Mouse (Mus musculus): ENCODE results near the gene Olfr287. TPM values are rescaled to one million over a fixed set of nuclear protein-coding genes. Genes with fewer than 3 reads are reported as not detected.

Gene Olfr287
- total and polyA plus RNA-seq, 2 experiments from 2014 or later, result 0.44 to 1.2 TPM

GRCm38 (mm10) chr15:98177320-98177719 lies 43.5 kb downstream of the Olfr287 start:
- Histone ChIP-seq H3K36me3 (ENCODE audit: insufficient read depth, low read length) (no peaks in the 10 kb centered on the region), H3K4me3 (ENCODE audit: low read depth, low read length) (no peak overlapping the region), H3K27me3 (ENCODE audit: insufficient read depth, low read length) (no peaks in the 10 kb centered on the region), H3K9me3 (ENCODE audit: low read length) (no peaks in the 10 kb centered on the region), H3K4me2 (ENCODE audit: low read depth, low read length, poor library complexity, severe bottlenecking) (no peak overlapping the region), H3K4me1 (ENCODE audit: insufficient read depth, low read length) (0 out of 2 replicates have a peak, but pooled peaks cover 3% of the 10 kb centered on the region), H3K27ac (ENCODE audit: low read depth, low read length) (no peak overlapping the region), H3K9ac (replicated peaks; ENCODE audit: low read length, poor library complexity, severe bottlenecking) (no peak overlapping the region)
- DNase-seq (ENCODE audit: low spot score) (no peak), ATAC-seq (ENCODE audit: low FRiP score) (no peak)
- 84% methylated on average over 3 of the region's 3 CpGs for WGBS
- TF ChIP-seq CTCF (IDR thresholded peaks at IDR 0.05), result no peak

GRCm38 (mm10) chr15:98173821-98174220 lies 47.0 kb downstream of the Olfr287 start:
- DNase-seq (ENCODE audit: low spot score) (peak; percentile 88), ATAC-seq (ENCODE audit: low FRiP score) (no peak)
- Histone ChIP-seq H3K36me3 (ENCODE audit: insufficient read depth, low read length) (no peaks in the 10 kb centered on the region), H3K27ac (ENCODE audit: low read depth, low read length) (no peak overlapping the region), H3K4me2 (ENCODE audit: low read depth, low read length, poor library complexity, severe bottlenecking) (no peak overlapping the region), H3K27me3 (ENCODE audit: insufficient read depth, low read length) (no peaks in the 10 kb centered on the region), H3K4me3 (ENCODE audit: low read depth, low read length) (no peak overlapping the region), H3K4me1 (ENCODE audit: insufficient read depth, low read length) (0 out of 2 replicates have a peak, but pooled peaks cover 7% of the 10 kb centered on the region), H3K9ac (replicated peaks; ENCODE audit: low read length, poor library complexity, severe bottlenecking) (no peak overlapping the region), H3K9me3 (ENCODE audit: low read length) (no peaks in the 10 kb centered on the region)
- peak; percentile 84 for TF ChIP-seq CTCF (IDR thresholded peaks at IDR 0.05)
- WGBS, result 26% methylated on average over 8 of the region's 8 CpGs

GRCm38 (mm10) chr15:98172113-98172512 lies 48.7 kb downstream of the Olfr287 start:
- Histone ChIP-seq H3K4me1 (ENCODE audit: insufficient read depth, low read length) (0 out of 2 replicates have a peak, but pooled peaks cover 7% of the 10 kb centered on the region), H3K9me3 (ENCODE audit: low read length) (no peaks in the 10 kb centered on the region), H3K27ac (ENCODE audit: low read depth, low read length) (no peak overlapping the region), H3K9ac (replicated peaks; ENCODE audit: low read length, poor library complexity, severe bottlenecking) (no peak overlapping the region), H3K27me3 (ENCODE audit: insufficient read depth, low read length) (no peaks in the 10 kb centered on the region), H3K36me3 (ENCODE audit: insufficient read depth, low read length) (no peaks in the 10 kb centered on the region), H3K4me2 (ENCODE audit: low read depth, low read length, poor library complexity, severe bottlenecking) (peak overlapping the region; percentile 22; the same call in 1 of the 2 replicates), H3K4me3 (ENCODE audit: low read depth, low read length) (no peak overlapping the region)
- DNase-seq (ENCODE audit: low spot score), result no peak
- WGBS, result 74% methylated on average over 5 of the region's 5 CpGs
- no peak for TF ChIP-seq CTCF (IDR thresholded peaks at IDR 0.05)
- no peak for ATAC-seq (ENCODE audit: low FRiP score)

DNA sequence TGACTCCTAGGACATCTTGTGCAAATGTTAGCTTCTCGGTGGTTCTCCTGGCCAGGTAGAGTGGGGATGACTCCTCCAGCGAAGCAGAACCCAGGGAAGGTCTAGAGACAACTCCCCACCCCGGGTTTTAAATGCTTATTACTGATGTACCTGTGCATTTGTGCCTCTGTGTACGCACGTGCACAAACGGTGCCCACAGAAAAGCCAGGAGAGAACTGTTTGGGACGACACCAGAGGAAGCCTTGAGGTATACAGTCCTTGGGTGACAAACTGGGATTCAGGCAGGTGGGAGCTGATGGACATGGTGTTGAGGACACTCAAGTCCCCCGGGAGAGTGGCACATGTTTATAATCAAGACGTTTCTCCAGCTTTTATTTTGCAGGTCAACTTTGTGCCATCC lies 49.9 kb downstream of the Olfr287 start:
- 78% methylated on average over 9 of the region's 9 CpGs for WGBS

GRCm38 (mm10) chr15:98170365-98170764 lies 50.5 kb downstream of the Olfr287 start:
- DNase-seq (ENCODE audit: low spot score) (peak; percentile 75), ATAC-seq (ENCODE audit: low FRiP score) (peak; percentile 21; the same call in 1 of the 2 replicates)
- WGBS, result 27% methylated on average over 7 of the region's 7 CpGs
- peak; percentile 27 for TF ChIP-seq CTCF (IDR thresholded peaks at IDR 0.05)
- Histone ChIP-seq H3K4me1 (ENCODE audit: insufficient read depth, low read length) (0 out of 2 replicates have a peak, but pooled peaks cover 11% of the 10 kb centered on the region), H3K27me3 (ENCODE audit: insufficient read depth, low read length) (no peaks in the 10 kb centered on the region), H3K27ac (ENCODE audit: low read depth, low read length) (no peak overlapping the region), H3K4me3 (ENCODE audit: low read depth, low read length) (peak overlapping the region; percentile 66), H3K9ac (replicated peaks; ENCODE audit: low read length, poor library complexity, severe bottlenecking) (no peak overlapping the region; the same call in 1 of the 2 replicates), H3K9me3 (ENCODE audit: low read length) (no peaks in the 10 kb centered on the region), H3K36me3 (ENCODE audit: insufficient read depth, low read length) (no peaks in the 10 kb centered on the region), H3K4me2 (ENCODE audit: low read depth, low read length, poor library complexity, severe bottlenecking) (peak overlapping the region; percentile 84)

More for the DNA sequence above, 49.9 kb downstream of the Olfr287 start:
- Histone ChIP-seq H3K27ac (ENCODE audit: low read depth, low read length) (no peak overlapping the region), H3K9me3 (ENCODE audit: low read length) (no peaks in the 10 kb centered on the region), H3K9ac (replicated peaks; ENCODE audit: low read length, poor library complexity, severe bottlenecking) (no peak overlapping the region; the same call in 1 of the 2 replicates), H3K4me3 (ENCODE audit: low read depth, low read length) (peak overlapping the region; percentile 66), H3K4me2 (ENCODE audit: low read depth, low read length, poor library complexity, severe bottlenecking) (peak overlapping the region; percentile 84), H3K36me3 (ENCODE audit: insufficient read depth, low read length) (no peaks in the 10 kb centered on the region), H3K27me3 (ENCODE audit: insufficient read depth, low read length) (no peaks in the 10 kb centered on the region), H3K4me1 (ENCODE audit: insufficient read depth, low read length) (0 out of 2 replicates have a peak, but pooled peaks cover 11% of the 10 kb centered on the region)
- no peak for TF ChIP-seq CTCF (IDR thresholded peaks at IDR 0.05)
- DNase-seq (ENCODE audit: low spot score) (no peak), ATAC-seq (ENCODE audit: low FRiP score) (no peak)

DNA sequence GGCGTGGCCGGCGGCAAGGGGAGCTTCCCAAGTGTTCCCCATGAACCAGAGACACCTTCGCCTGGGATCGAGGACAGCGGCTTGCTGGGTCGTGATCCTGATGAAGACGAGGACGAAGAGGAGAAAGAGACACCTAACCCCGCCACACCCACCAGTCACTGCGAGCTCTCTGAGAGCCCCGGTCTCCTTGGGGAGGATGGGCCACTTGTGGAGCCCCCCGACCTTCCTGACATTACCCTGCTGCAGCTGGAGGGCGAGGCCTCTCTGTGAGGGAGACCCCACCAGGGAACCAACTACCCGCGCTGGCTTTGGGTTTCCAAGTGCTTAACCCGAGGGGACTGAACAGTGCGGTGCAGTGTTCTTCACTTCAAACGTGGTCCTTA lies 52.2 kb downstream of the Olfr287 start:
- 3% methylated on average over 19 of the region's 19 CpGs for WGBS
- no peak overlapping the region for H3K27ac ChIP-seq (ENCODE audit: low read depth, low read length)
- TF ChIP-seq CTCF (IDR thresholded peaks at IDR 0.05), result no peak
- DNase-seq (ENCODE audit: low spot score) (no peak), ATAC-seq (ENCODE audit: low FRiP score) (no peak)
- no peaks in the 10 kb centered on the region for H3K27me3 ChIP-seq (ENCODE audit: insufficient read depth, low read length)
- no peaks in the 10 kb centered on the region for H3K9me3 ChIP-seq (ENCODE audit: low read length)
- H3K4me2 ChIP-seq (ENCODE audit: low read depth, low read length, poor library complexity, severe bottlenecking), result peak overlapping the region; percentile 84
- 0 out of 2 replicates have a peak, but pooled peaks cover 11% of the 10 kb centered on the region for H3K4me1 ChIP-seq (ENCODE audit: insufficient read depth, low read length)
- H3K9ac ChIP-seq (replicated peaks; ENCODE audit: low read length, poor library complexity, severe bottlenecking), result peak overlapping the region; percentile 81
- peak overlapping the region; percentile 66 for H3K4me3 ChIP-seq (ENCODE audit: low read depth, low read length)
- H3K36me3 ChIP-seq (ENCODE audit: insufficient read depth, low read length), result no peaks in the 10 kb centered on the region
